Mouse (Mus musculus) CH12.LX (cell line): ENCODE measurements around the gene Nyx. TPM values are rescaled to one million over a fixed set of nuclear protein-coding genes. Genes with fewer than 3 reads are reported as not detected.

Experiments
- DNase-seq: peaks from one replicate; pipeline ENCODE4 v3.0.0-alpha.2; 2013; ENCODE audit errors: extremely low read depth
- H3K27ac ChIP-seq: 2 replicates; pipeline ENCODE4 v1.5.1; 2012; ENCODE audit warnings: low read depth, mild to moderate bottlenecking, control low read depth, moderate library complexity; ENCODE audit not compliant: insufficient read depth
- H3K27me3 ChIP-seq: replicated peaks from 2 replicates; pipeline ENCODE3; 2012; ENCODE audit warnings: inconsistent platforms
- H3K36me3 ChIP-seq, 2 experiments: replicated peaks in 1 of 2; 2 replicates each; pipeline versions ENCODE3 to v1.6.1; 2012; ENCODE audit warnings: inconsistent platforms in 1 of 2, low read length in 1 of 2, mild to moderate bottlenecking in 1 of 2, mixed read lengths in 1 of 2, moderate library complexity in 1 of 2; ENCODE audit not compliant: control insufficient read depth in 1 of 2, insufficient read depth in 1 of 2
- H3K4me1 ChIP-seq, 2 experiments: 2 replicates each; pipeline ENCODE4 v1.6.1; 2012; ENCODE audit warnings: inconsistent platforms in 1 of 2, moderate library complexity in 1 of 2; ENCODE audit not compliant: insufficient read depth in 2 of 2, control insufficient read depth in 1 of 2
- H3K4me2 ChIP-seq: 2 replicates; pipeline ENCODE4 v1.6.1; 2012; ENCODE audit warnings: low read depth, mild to moderate bottlenecking, control low read depth; ENCODE audit not compliant: poor library complexity, insufficient read depth, severe bottlenecking
- H3K4me3 ChIP-seq, 3 experiments: fragments of 150-350 bp in 1 of 3; sonication (generic) in 1 of 3; replicated peaks in 1 of 3; 2 replicates each; pipeline versions ENCODE3 to v1.5.1; 2011 to 2012; ENCODE audit warnings: low read depth in 2 of 3, low read length in 2 of 3, mild to moderate bottlenecking in 2 of 3, moderate library complexity in 2 of 3, control low read depth in 1 of 3, improper control_type of control experiment in 1 of 3, inconsistent platforms in 1 of 3, mixed read lengths in 1 of 3; ENCODE audit not compliant: poor library complexity in 1 of 3
- H3K79me2 ChIP-seq: replicated peaks from 2 replicates; pipeline ENCODE4 v1.6.1; 2012; ENCODE audit warnings: mild to moderate bottlenecking, moderate library complexity; ENCODE audit not compliant: control insufficient read depth, poor library complexity, insufficient read depth, severe bottlenecking; ENCODE audit errors: extremely low read depth
- H3K9ac ChIP-seq: 2 replicates; pipeline ENCODE4 v1.6.1; 2012; ENCODE audit warnings: low read depth, mild to moderate bottlenecking, control low read depth, moderate library complexity; ENCODE audit not compliant: insufficient read depth
- H3K9me3 ChIP-seq: replicated peaks from 2 replicates; pipeline ENCODE3; 2012; ENCODE audit warnings: low read length, inconsistent platforms, mixed read lengths
- BHLHE40 ChIP-seq: IDR thresholded peaks from 2 replicates; pipeline ENCODE4 v1.6.1; 2011; ENCODE audit warnings: mild to moderate bottlenecking, low read depth, low read length, improper control_type of control experiment
- CHD2 ChIP-seq: IDR thresholded peaks from 2 replicates; pipeline ENCODE4 v1.6.1; 2011; ENCODE audit warnings: low read length, improper control_type of control experiment
- E2F4 ChIP-seq: IDR thresholded peaks from 2 replicates; pipeline ENCODE4 v1.6.1; 2011; ENCODE audit warnings: low read depth, low read length, improper control_type of control experiment; ENCODE audit not compliant: insufficient replicate concordance
- EP300 ChIP-seq: IDR thresholded peaks from 2 replicates; pipeline ENCODE4 v1.6.1; 2011; ENCODE audit warnings: low read length, improper control_type of control experiment
- HCFC1 ChIP-seq: IDR thresholded peaks from 2 replicates; pipeline ENCODE4 v1.6.1; 2012; ENCODE audit warnings: low read depth, mild to moderate bottlenecking, inconsistent platforms, low read length, improper control_type of control experiment
- JUND ChIP-seq: conservative IDR thresholded peaks from 2 replicates; pipeline ENCODE4 v1.6.1; 2011; ENCODE audit warnings: low read depth, low read length, improper control_type of control experiment
- MAX ChIP-seq: IDR thresholded peaks from 2 replicates; pipeline ENCODE4 v1.6.1; 2011; ENCODE audit warnings: low read length, improper control_type of control experiment
- NRF1 ChIP-seq: IDR thresholded peaks from 2 replicates; pipeline ENCODE4 v1.6.1; 2014; ENCODE audit warnings: low read depth, mild to moderate bottlenecking, inconsistent platforms, low read length, improper control_type of control experiment, moderate library complexity
- PAX5 ChIP-seq: IDR thresholded peaks from 2 replicates; pipeline ENCODE4 v1.6.1; 2012; ENCODE audit warnings: low read length, inconsistent platforms, mixed read lengths
- POLR2A ChIP-seq: IDR thresholded peaks from 2 replicates; pipeline ENCODE4 v1.6.1; 2011; ENCODE audit warnings: low read depth, mild to moderate bottlenecking, improper control_type of control experiment, low read length
- POLR2AphosphoS2 ChIP-seq: IDR thresholded peaks from 2 replicates; pipeline ENCODE4 v1.6.1; 2011; ENCODE audit warnings: low read depth, low read length, improper control_type of control experiment
- RAD21 ChIP-seq: IDR thresholded peaks from 2 replicates; pipeline ENCODE4 v1.6.1; 2011; ENCODE audit warnings: low read depth, mild to moderate bottlenecking, low read length, improper control_type of control experiment, moderate library complexity
- SIN3A ChIP-seq: IDR thresholded peaks from 2 replicates; pipeline ENCODE4 v1.6.1; 2012; ENCODE audit warnings: low read length, improper control_type of control experiment, inconsistent platforms
- SMC3 ChIP-seq: IDR thresholded peaks from 2 replicates; pipeline ENCODE4 v1.6.1; 2011; ENCODE audit warnings: low read depth, low read length, improper control_type of control experiment
- TBP ChIP-seq: conservative IDR thresholded peaks from 2 replicates; pipeline ENCODE4 v1.6.1; 2011; ENCODE audit warnings: low read depth, low read length, improper control_type of control experiment
- UBTF ChIP-seq: IDR thresholded peaks from 2 replicates; pipeline ENCODE4 v1.6.1; 2012; ENCODE audit warnings: low read depth, mild to moderate bottlenecking, inconsistent platforms, low read length, improper control_type of control experiment, moderate library complexity
- USF1 ChIP-seq: IDR thresholded peaks from 2 replicates; pipeline ENCODE4 v1.6.1; 2014; ENCODE audit warnings: low read depth, mild to moderate bottlenecking, inconsistent platforms, low read length, improper control_type of control experiment
- USF2 ChIP-seq: conservative IDR thresholded peaks from 2 replicates; pipeline ENCODE4 v1.6.1; 2011; ENCODE audit warnings: low read depth, low read length, improper control_type of control experiment
- ZC3H11A ChIP-seq: IDR thresholded peaks from 2 replicates; pipeline ENCODE4 v1.6.1; 2012; ENCODE audit warnings: low read depth, mild to moderate bottlenecking, inconsistent platforms, low read length, improper control_type of control experiment
- ZKSCAN1 ChIP-seq: IDR thresholded peaks from 2 replicates; pipeline ENCODE4 v1.6.1; 2012; ENCODE audit warnings: low read depth, inconsistent platforms, low read length, improper control_type of control experiment, borderline replicate concordance
- ZNF384 ChIP-seq: IDR thresholded peaks from 2 replicates; pipeline ENCODE4 v1.6.1; 2012; ENCODE audit warnings: low read depth, low read length, improper control_type of control experiment, inconsistent platforms
- dilution Hi-C: fragments of 300-500 bp; cut with MboI; formaldehyde crosslinking; loops from 2 replicates; pipeline ENCODE4 v1.14.3; 2020; ENCODE audit warnings: low sequenced_read_pairs; ENCODE audit not compliant: extremely low pct_unique_long_range_greater_than_20kb, extremely low pct_ligation_motif_present
- in situ Hi-C: fragments of 300-500 bp; cut with MboI; formaldehyde crosslinking; loops from 3 replicates; pipeline ENCODE4 v1.14.3; 2019; ENCODE audit warnings: low sequenced_read_pairs, low pct_ligation_motif_present, low pct_unique_long_range_greater_than_20kb, mixed read lengths
- polyA plus RNA-seq: library from polyadenylated mRNA; unstranded; fragments of >175 nt; gene quantifications from 2 replicates; pipeline ENCODE4 v1.2.1, GENCODE M21; 2012; ENCODE audit warnings: low read depth; ENCODE audit not compliant: insufficient read length
- total RNA-seq, 2 experiments: library from RNA; depleted of rRNA; stranded (reverse); fragments of 300-350 nt in 1 of 2; fragments of >200 nt in 1 of 2; gene quantifications; 2 replicates each; pipeline ENCODE4 v1.2.3; 2012 to 2014

The Nyx gene
- 0.04 TPM in 1 of 2 replicates, not detected in the other for total RNA-seq (2012; rRNA removed)
- total RNA-seq (2014; rRNA removed): not detected in 2 replicates
- polyA plus RNA-seq: 0.04 TPM in 1 of 2 replicates, not detected in the other

GRCm38 (mm10) chrX:13465810-13466209 is at the start of gene Nyx:
Gene Nyx, plus strand, starts transcription at chrX:13466110.
- H3K9ac ChIP-seq: no peak within 1 kb of the TSS
- H3K27ac ChIP-seq: no peak within 1 kb of the TSS
- dilution Hi-C loops (no loop called here), in situ Hi-C loops (loop anchor here (5.0 to 25.0 kb wide), 3 partner anchors 46 to 229 kb away; no protein-coding TSS in a partner anchor)
- TF ChIP-seq ZC3H11A (no peak), SMC3 (no peak), MAX (no peak), JUND (no peak), ZNF384 (no peak)
- no peaks in the 10 kb centered on the region for H3K9me3 ChIP-seq
- no peaks in the 10 kb centered on the region for H3K79me2 ChIP-seq
- no peak for DNase-seq
- H3K4me3 ChIP-seq: no peak within 1 kb of the TSS
- no peaks in the 10 kb centered on the region for H3K36me3 ChIP-seq
- no peak within 1 kb of the TSS for H3K4me2 ChIP-seq
- H3K27me3 ChIP-seq: no peaks in the 10 kb centered on the region
- peaks cover 0 to 4% of the 10 kb centered on the region in 2 experiments; a peak in 1 of 4 replicates for H3K4me1 ChIP-seq

- no peak overlapping the region for H3K9ac ChIP-seq
- TF ChIP-seq ZKSCAN1: no peak
- TF ChIP-seq ZC3H11A: no peak
- TF ChIP-seq TBP: no peak
- no peak for TF ChIP-seq RAD21
- TF ChIP-seq UBTF: no peak
- TF ChIP-seq PAX5: no peak
- no peak for TF ChIP-seq BHLHE40
- no peak for TF ChIP-seq HCFC1
- TF ChIP-seq POLR2A: no peak
- no peak for TF ChIP-seq E2F4
- TF ChIP-seq SIN3A: no peak
- TF ChIP-seq NRF1: no peak
- no peak for TF ChIP-seq POLR2AphosphoS2
- no peak for TF ChIP-seq USF1
- TF ChIP-seq CHD2: no peak
- no peak for TF ChIP-seq EP300
- no peak for TF ChIP-seq USF2
- no peak for TF ChIP-seq ZNF384
- H3K9me3 ChIP-seq: no peaks in the 10 kb centered on the region
- no peak for DNase-seq
- H3K4me3 ChIP-seq: no peak overlapping the region
- H3K27ac ChIP-seq: no peak overlapping the region
- H3K4me2 ChIP-seq: no peak overlapping the region
- H3K36me3 ChIP-seq: no peaks in the 10 kb centered on the region
- no peaks in the 10 kb centered on the region for H3K4me1 ChIP-seq
- in situ Hi-C loops: no loop called here
- dilution Hi-C loops: no loop called here
- no peaks in the 10 kb centered on the region for H3K27me3 ChIP-seq
- no peaks in the 10 kb centered on the region for H3K79me2 ChIP-seq
Observed at GRCm38 (mm10) chrX:13422047-13422446, 43.9 kb upstream of the Nyx start.
